Mouse (Mus musculus) embryonic facial prominence, embryonic 12.5 days (tissue): Measurements from ENCODE around the gene Ndnf. TPM values are rescaled to one million over a fixed set of nuclear protein-coding genes. Genes with fewer than 3 reads are reported as not detected.

ENCODE experiments used
- ATAC-seq: fragments of 200-750 bp; cut with Nextera tagmentation; 2 replicates; pipeline ENCODE4 v1.8.0; 2017; ENCODE audit not compliant: insufficient number of reproducible peaks, insufficient read depth, low FRiP score, low TSS enrichment
- H3K27ac ChIP-seq: fragments of 300-500 bp; sonication (generic); 2 replicates; pipeline ENCODE4 v1.5.1; 2016; ENCODE audit warnings: mild to moderate bottlenecking
- H3K27me3 ChIP-seq: fragments of 300-500 bp; sonication (generic); 2 replicates; pipeline ENCODE4 v1.6.1; 2016; ENCODE audit warnings: mild to moderate bottlenecking, moderate library complexity
- H3K36me3 ChIP-seq: fragments of 300-500 bp; sonication (generic); 2 replicates; pipeline ENCODE4 v1.6.1; 2016; ENCODE audit warnings: mild to moderate bottlenecking
- H3K4me1 ChIP-seq: fragments of 300-500 bp; sonication (generic); 2 replicates; pipeline ENCODE4 v1.6.1; 2016
- H3K4me2 ChIP-seq: fragments of 300-500 bp; sonication (generic); replicated peaks from 2 replicates; pipeline ENCODE4 v1.6.1; 2016; ENCODE audit warnings: mild to moderate bottlenecking, moderate library complexity
- H3K4me3 ChIP-seq: fragments of 300-500 bp; sonication (generic); 2 replicates; pipeline ENCODE4 v1.5.1; 2016; ENCODE audit warnings: mild to moderate bottlenecking
- H3K9ac ChIP-seq: fragments of 300-500 bp; sonication (generic); 2 replicates; pipeline ENCODE4 v1.6.1; 2016; ENCODE audit warnings: mild to moderate bottlenecking, moderate library complexity
- H3K9me3 ChIP-seq: fragments of 300-500 bp; sonication (generic); 2 replicates; pipeline ENCODE4 v1.6.1; 2016; ENCODE audit warnings: mild to moderate bottlenecking, moderate library complexity
- WGBS: fragments of 180-500 bp; shearing (Covaris S2); methylation state at CpG from one replicate; pipeline ENCODE4 v1.1.7; 2016; 5-methylcytosine and 5-hydroxymethylcytosine counted together
- polyA plus RNA-seq: library from polyadenylated mRNA; unstranded; fragments of >200 nt; fragmentation: Nextera tagmentation; extraction: Ambion mirVana; gene quantifications from 2 replicates; pipeline ENCODE4 v1.2.1, GENCODE M21; 2016

Ndnf gene
- polyA plus RNA-seq, 1 experiment from 2014 or later = 12.0 TPM

DNA sequence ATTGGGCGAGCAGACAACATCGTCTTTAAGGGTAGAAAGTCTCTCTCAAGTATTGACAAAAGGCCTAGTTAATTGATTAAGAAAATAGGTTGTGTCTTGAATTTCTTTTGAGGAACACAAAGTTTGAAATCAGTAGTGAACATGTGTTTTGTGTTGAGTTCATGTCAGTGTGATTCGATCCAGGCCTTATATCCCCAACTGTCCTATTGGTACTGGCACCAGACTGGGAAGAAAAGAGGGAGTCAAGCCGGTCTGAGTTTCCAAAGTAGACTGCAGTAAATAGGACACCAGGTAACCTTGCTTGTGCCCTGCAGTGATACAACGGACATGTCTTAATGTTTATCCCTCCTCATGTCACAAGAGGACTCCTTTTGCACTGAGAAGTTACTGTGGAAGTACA is 87.8 kb downstream of the Ndnf start:
- Histone ChIP-seq H3K9me3 (no peaks in the 10 kb centered on the region), H3K4me2 (no peak overlapping the region), H3K4me3 (no peak overlapping the region), H3K36me3 (no peaks in the 10 kb centered on the region), H3K27ac (no peak overlapping the region), H3K27me3 (no peaks in the 10 kb centered on the region), H3K4me1 (peaks cover 9% of the 10 kb centered on the region), H3K9ac (no peak overlapping the region)
- WGBS = 28% methylated on average over 5 of the region's 5 CpGs
- ATAC-seq = no peak

DNA sequence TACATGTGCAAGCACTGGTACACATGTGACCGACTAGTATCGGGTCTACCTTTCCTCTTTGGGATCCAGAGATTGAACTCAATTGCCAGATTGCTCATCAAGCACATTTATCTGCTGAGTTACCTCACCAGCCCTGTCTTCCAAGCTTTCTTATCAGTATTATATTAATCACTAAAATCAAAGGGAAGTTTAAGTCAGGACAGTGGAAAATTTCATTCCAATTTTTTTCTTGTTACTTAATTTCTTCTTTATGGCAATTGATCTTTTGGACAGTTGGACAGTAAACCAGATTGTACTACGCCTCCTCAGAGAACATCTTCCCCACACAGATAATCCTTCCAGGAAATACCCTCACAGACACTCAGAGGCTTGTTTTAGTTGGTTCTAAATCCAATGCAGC is 88.7 kb downstream of the Ndnf start:
- no peak for ATAC-seq
- H3K27me3 ChIP-seq = no peaks in the 10 kb centered on the region
- H3K27ac ChIP-seq = no peak overlapping the region
- H3K4me3 ChIP-seq = no peak overlapping the region
- WGBS = 70% methylated on average over 3 of the region's 3 CpGs
- H3K4me2 ChIP-seq = no peak overlapping the region
- no peak overlapping the region for H3K9ac ChIP-seq
- peaks cover 10% of the 10 kb centered on the region for H3K4me1 ChIP-seq
- H3K36me3 ChIP-seq = no peaks in the 10 kb centered on the region
- no peaks in the 10 kb centered on the region for H3K9me3 ChIP-seq

Other genes with a start within 250 kb of the Ndnf start
- gene Tnip3, start 146.3 kb upstream of the Ndnf start, polyA plus RNA-seq = not detected in 2 replicates
- 22.9 and 23.1 TPM in 2 replicates for gene Prdm5, start 107.4 kb downstream of the Ndnf start, polyA plus RNA-seq